Mouse (Mus musculus) midbrain, embryonic 14.5 days (tissue): Measurements from ENCODE around the gene Cldn34b2. TPM values are rescaled to one million over a fixed set of nuclear protein-coding genes. Genes with fewer than 3 reads are reported as not detected.
"Not testable (repeated sequence)": the region's sequence is repeated elsewhere in the genome, so short reads cannot be mapped to it uniquely, and the experiment has no call there.

Experiments used
- ATAC-seq: fragments of 200-750 bp; cut with Nextera tagmentation; 2 replicates; pipeline ENCODE4 v1.8.0; 2017; ENCODE audit warnings: moderate number of reproducible peaks, moderate library complexity; ENCODE audit not compliant: low FRiP score, low TSS enrichment
- DNase-seq: peaks from one replicate; pipeline ENCODE4 v3.0.0-alpha.2; 2015
- H3K27ac ChIP-seq: fragments of 300-500 bp; sonication (generic); replicated peaks from 2 replicates; pipeline ENCODE4 v1.5.1; 2014; ENCODE audit warnings: mild to moderate bottlenecking, low read depth, low read length, moderate library complexity
- H3K27me3 ChIP-seq: fragments of 300-500 bp; sonication (generic); 2 replicates; pipeline ENCODE4 v1.6.1; 2014; ENCODE audit warnings: low read length, control low read depth, mixed read lengths; ENCODE audit not compliant: control insufficient read depth, insufficient read depth
- H3K36me3 ChIP-seq: fragments of 300-500 bp; sonication (generic); 2 replicates; pipeline ENCODE4 v1.6.1; 2014; ENCODE audit warnings: low read length, control low read depth; ENCODE audit not compliant: control insufficient read depth, insufficient read depth
- H3K4me1 ChIP-seq: fragments of 300-500 bp; sonication (generic); 2 replicates; pipeline ENCODE4 v1.6.1; 2014; ENCODE audit warnings: mild to moderate bottlenecking, antibody characterized with exemption, low read length, control low read depth; ENCODE audit not compliant: control insufficient read depth, insufficient read depth
- H3K4me2 ChIP-seq: fragments of 300-500 bp; sonication (generic); 2 replicates; pipeline ENCODE4 v1.6.1; 2014; ENCODE audit warnings: mild to moderate bottlenecking, low read length, moderate library complexity
- H3K4me3 ChIP-seq: fragments of 300-500 bp; sonication (generic); replicated peaks from 2 replicates; pipeline ENCODE4 v1.5.1; 2014; ENCODE audit warnings: low read depth, low read length
- H3K9ac ChIP-seq: fragments of 300-500 bp; sonication (generic); replicated peaks from 2 replicates; pipeline ENCODE4 v1.6.1; 2014; ENCODE audit warnings: mild to moderate bottlenecking, low read length, moderate library complexity
- H3K9me3 ChIP-seq: fragments of 300-500 bp; sonication (generic); 2 replicates; pipeline ENCODE4 v1.6.1; 2016; ENCODE audit warnings: low read length, control low read depth, mixed read lengths; ENCODE audit not compliant: control insufficient read depth
- WGBS: fragments of 180-500 bp; shearing (Covaris S2); extraction: QIAGEN DNeasy Blood & Tissue Kit; methylation state at CpG from one replicate; pipeline ENCODE4 v1.1.7; 2014; 5-methylcytosine and 5-hydroxymethylcytosine counted together
- polyA plus RNA-seq: library from polyadenylated mRNA; unstranded; fragments of >200 nt; fragmentation: Nextera tagmentation; extraction: Ambion mirVana; gene quantifications from 2 replicates; pipeline ENCODE4 v1.2.1, GENCODE M21; 2014

The Cldn34b2 gene
- polyA plus RNA-seq: not detected in 2 replicates

GRCm38 (mm10) chrX:155128312-155128711 lies at the start of gene Cldn34b2:
Cldn34b2 (minus strand) TSS chrX:155128412.
- not testable (repeated sequence) for DNase-seq, H3K4me2 ChIP-seq, ATAC-seq, H3K27me3 ChIP-seq, H3K4me1 ChIP-seq, H3K9me3 ChIP-seq, H3K9ac ChIP-seq, H3K4me3 ChIP-seq, H3K27ac ChIP-seq, H3K36me3 ChIP-seq
- 68% methylated on average over 3 of the region's 3 CpGs for WGBS

- Histone ChIP-seq H3K9me3 (no peaks in the 10 kb centered on the region), H3K4me1 (no peaks in the 10 kb centered on the region), H3K4me3 (no peak overlapping the region), H3K9ac (no peak overlapping the region), H3K27me3 (no peaks in the 10 kb centered on the region), H3K27ac (no peak overlapping the region), H3K4me2 (no peak overlapping the region), H3K36me3 (no peaks in the 10 kb centered on the region)
- ATAC-seq (no peak), DNase-seq (no peak)
- 77% methylated on average over 2 of the region's 2 CpGs for WGBS
Observed at GRCm38 (mm10) chrX:155177640-155178039, 49.4 kb upstream of the Cldn34b2 start.

GRCm38 (mm10) chrX:155177230-155177629 lies 49.0 kb upstream of the Cldn34b2 start:
- no peaks in the 10 kb centered on the region for H3K9me3 ChIP-seq
- no peaks in the 10 kb centered on the region for H3K27me3 ChIP-seq
- no peak for DNase-seq
- H3K9ac ChIP-seq: no peak overlapping the region
- no peak overlapping the region for H3K4me2 ChIP-seq
- no peak overlapping the region for H3K4me3 ChIP-seq
- no peaks in the 10 kb centered on the region for H3K4me1 ChIP-seq
- 87% methylated on average over 2 of the region's 2 CpGs for WGBS
- no peak for ATAC-seq
- no peaks in the 10 kb centered on the region for H3K36me3 ChIP-seq
- no peak overlapping the region for H3K27ac ChIP-seq

GRCm38 (mm10) chrX:155175568-155175967 lies 47.4 kb upstream of the Cldn34b2 start:
- Histone ChIP-seq H3K4me1 (no peaks in the 10 kb centered on the region), H3K4me2 (no peak overlapping the region), H3K27ac (no peak overlapping the region), H3K9me3 (no peaks in the 10 kb centered on the region), H3K9ac (no peak overlapping the region), H3K27me3 (no peaks in the 10 kb centered on the region), H3K36me3 (no peaks in the 10 kb centered on the region), H3K4me3 (no peak overlapping the region)
- 86% methylated on average over 4 of the region's 4 CpGs for WGBS
- ATAC-seq (no peak), DNase-seq (no peak)

- Histone ChIP-seq H3K36me3 (no peaks in the 10 kb centered on the region), H3K9me3 (no peaks in the 10 kb centered on the region), H3K4me3 (no peak overlapping the region), H3K4me1 (no peaks in the 10 kb centered on the region), H3K4me2 (no peak overlapping the region), H3K27ac (no peak overlapping the region), H3K27me3 (no peaks in the 10 kb centered on the region), H3K9ac (no peak overlapping the region)
- DNase-seq: no peak
- no peak for ATAC-seq
Observed at GRCm38 (mm10) chrX:155172310-155172709, 44.1 kb upstream of the Cldn34b2 start.

GRCm38 (mm10) chrX:155171754-155172153 lies 43.5 kb upstream of the Cldn34b2 start:
- WGBS: 72% methylated on average over 1 of the region's 1 CpGs
- no peaks in the 10 kb centered on the region for H3K36me3 ChIP-seq
- H3K27ac ChIP-seq: no peak overlapping the region
- no peak overlapping the region for H3K9ac ChIP-seq
- H3K27me3 ChIP-seq: no peaks in the 10 kb centered on the region
- no peaks in the 10 kb centered on the region for H3K4me1 ChIP-seq
- no peak overlapping the region for H3K4me2 ChIP-seq
- no peaks in the 10 kb centered on the region for H3K9me3 ChIP-seq
- H3K4me3 ChIP-seq: no peak overlapping the region
- no peak for ATAC-seq
- no peak for DNase-seq

GRCm38 (mm10) chrX:155169886-155170285 lies 41.7 kb upstream of the Cldn34b2 start:
- 94% methylated on average over 8 of the region's 8 CpGs for WGBS
- H3K27ac ChIP-seq: no peak overlapping the region
- no peak for DNase-seq

GRCm38 (mm10) chrX:155167667-155168066 lies 39.5 kb upstream of the Cldn34b2 start:
- no peak overlapping the region for H3K9ac ChIP-seq
- WGBS: 95% methylated on average over 3 of the region's 3 CpGs
- H3K4me3 ChIP-seq: no peak overlapping the region

More at GRCm38 (mm10) chrX:155169886-155170285, 41.7 kb upstream of the Cldn34b2 start:
- Histone ChIP-seq H3K4me2 (no peak overlapping the region), H3K4me1 (no peaks in the 10 kb centered on the region), H3K9ac (no peak overlapping the region), H3K27me3 (no peaks in the 10 kb centered on the region), H3K36me3 (no peaks in the 10 kb centered on the region), H3K9me3 (no peaks in the 10 kb centered on the region), H3K4me3 (no peak overlapping the region)
- ATAC-seq: no peak

GRCm38 (mm10) chrX:155166313-155166712 lies 38.1 kb upstream of the Cldn34b2 start:
- H3K4me1 ChIP-seq: no peaks in the 10 kb centered on the region
- H3K4me3 ChIP-seq: no peak overlapping the region
- H3K36me3 ChIP-seq: no peaks in the 10 kb centered on the region
- ATAC-seq (no peak), DNase-seq (no peak)
- no peaks in the 10 kb centered on the region for H3K9me3 ChIP-seq
- no peak overlapping the region for H3K4me2 ChIP-seq
- no peak overlapping the region for H3K9ac ChIP-seq
- 75% methylated on average over 2 of the region's 2 CpGs for WGBS
- H3K27ac ChIP-seq: no peak overlapping the region
- H3K27me3 ChIP-seq: no peaks in the 10 kb centered on the region

More at GRCm38 (mm10) chrX:155167667-155168066, 39.5 kb upstream of the Cldn34b2 start:
- Histone ChIP-seq H3K9me3 (no peaks in the 10 kb centered on the region), H3K27me3 (no peaks in the 10 kb centered on the region), H3K36me3 (no peaks in the 10 kb centered on the region), H3K4me1 (no peaks in the 10 kb centered on the region), H3K4me2 (no peak overlapping the region), H3K27ac (no peak overlapping the region)
- DNase-seq (no peak), ATAC-seq (no peak)
